Mouse (Mus musculus): ENCODE results near the gene Gm6268. TPM values are rescaled to one million over a fixed set of nuclear protein-coding genes. Genes with fewer than 3 reads are reported as not detected.

The Gm6268 gene
- not detected in 2 replicates for polyA plus RNA-seq (2012; rRNA removed)

DNA sequence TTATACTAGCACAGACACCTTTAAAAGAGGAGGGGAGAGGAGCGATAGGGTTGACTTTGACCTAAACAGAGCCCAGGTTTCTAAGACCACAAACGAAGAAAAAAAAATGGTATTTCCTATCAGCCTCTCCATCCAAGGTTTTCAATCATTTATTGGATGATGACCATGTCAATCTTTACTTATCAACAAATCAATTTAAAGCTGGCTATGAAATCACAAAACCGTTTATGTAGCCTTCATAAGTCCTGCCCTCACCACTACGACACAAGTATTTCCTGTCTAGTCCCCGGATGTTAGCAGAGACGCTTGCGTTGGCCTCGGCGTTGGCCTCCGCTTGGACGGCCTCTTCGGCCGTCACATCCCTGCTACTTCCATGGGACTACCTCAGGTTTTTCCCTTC lies at the start of gene Gm6268:
TSS of gene Gm6268 (plus strand) at position 301 of the 400 bp plus-strand sequence.

Other genes with a start within 250 kb of the Gm6268 start
- 0.87 and 0.97 TPM in 2 replicates for gene Zcchc12, start 205.4 kb upstream of the Gm6268 start, polyA plus RNA-seq (2012; rRNA removed)
- 2.8 and 5.7 TPM in 2 replicates for gene Lonrf3, start 72.9 kb upstream of the Gm6268 start, polyA plus RNA-seq (2012; rRNA removed)
- gene Gm14569, start 90.5 kb downstream of the Gm6268 start, polyA plus RNA-seq (2012; rRNA removed) = not detected in 2 replicates
- 73.4 and 97.6 TPM in 2 replicates for gene Pgrmc1, start 196.9 kb downstream of the Gm6268 start, polyA plus RNA-seq (2012; rRNA removed)
- 0.10 and 0.17 TPM in 2 replicates for gene Akap17b, start 244.1 kb downstream of the Gm6268 start, polyA plus RNA-seq (2012; rRNA removed)